In genomic region chr6:90736074-90736672, GRCm38 (mm10) we compare ENCODE assay signal across 8 mouse cellular contexts.
DNase-seq lines count a peak whose midpoint lies in the region; ATAC-seq and TF ChIP-seq lines count a peak whose summit lies in the region.

No protein-coding gene starts in this region.

- peak; percentile 69 for ATAC-seq in kidney, embryonic 14.5 days (ENCODE audit: low FRiP score, low TSS enrichment)
- ATAC-seq in stomach, postnatal 0 days (ENCODE audit: low FRiP score, low TSS enrichment), result peak; percentile 28

- peak overlapping the region; percentile 69 for H3K4me3 ChIP-seq in kidney, embryonic 14.5 days (ENCODE audit: low read length)
- peak overlapping the region; percentile 81 for H3K4me3 ChIP-seq in stomach, postnatal 0 days (ENCODE audit: low read depth, low read length)

- H3K4me1 ChIP-seq in kidney, embryonic 14.5 days (ENCODE audit: control insufficient read depth, insufficient read depth, low read length), result 0 out of 2 replicates have a peak, but pooled peaks cover 7% of the 10 kb centered on the region
- H3K4me1 ChIP-seq in stomach, postnatal 0 days (replicated peaks; ENCODE audit: control insufficient read depth, insufficient read depth), result peaks cover 5% of the 10 kb centered on the region; the same call in 1 of the 2 replicates

- WGBS in kidney, embryonic 14.5 days, result under 1% methylated on average over 67 of the region's 69 CpGs
- under 1% methylated on average over 23 of the region's 69 CpGs for WGBS in stomach, postnatal 0 days

- no peaks in the 10 kb centered on the region for H3K9me3 ChIP-seq in kidney, embryonic 14.5 days (ENCODE audit: control insufficient read depth, low read length)
- no peaks in the 10 kb centered on the region for H3K9me3 ChIP-seq in stomach, postnatal 0 days (ENCODE audit: control insufficient read depth, low read length)

- no peak for TF ChIP-seq CTCF in stomach, postnatal 0 days (IDR thresholded peaks at IDR 0.05; ENCODE audit: low read depth)

- peak overlapping the region; percentile 31; the same call in 1 of the 2 replicates for H3K27ac ChIP-seq in kidney, embryonic 14.5 days (ENCODE audit: low read depth, low read length)
- 0 out of 2 replicates have a peak overlapping the region, but pooled peaks have one; percentile 8 for H3K27ac ChIP-seq in stomach, postnatal 0 days (replicated peaks)

- no peak for TF ChIP-seq EP300 in stomach, postnatal 0 days (optimal IDR thresholded peaks at IDR 0.05)

- H3K27me3 ChIP-seq in kidney, embryonic 14.5 days (ENCODE audit: control insufficient read depth, insufficient read depth, low read length), result no peaks in the 10 kb centered on the region
- no peaks in the 10 kb centered on the region for H3K27me3 ChIP-seq in stomach, postnatal 0 days (ENCODE audit: control insufficient read depth, insufficient read depth, low read length)

- H3K9ac ChIP-seq in kidney, embryonic 14.5 days (ENCODE audit: low read depth, low read length), result peak overlapping the region; percentile 74
- H3K9ac ChIP-seq in stomach, postnatal 0 days (ENCODE audit: low read length), result peak overlapping the region; percentile 78

- DNase-seq in right cerebral cortex, postnatal 25 days, result peak; percentile 47
- no peak for DNase-seq in right cerebral cortex, adult 18-20 months
- DNase-seq in cerebellum, adult 9-10 months, result peak; percentile 75
- peak; percentile 48 to 52 for DNase-seq in gastrocnemius, postnatal 4 days (ENCODE audit: low spot score in 2 of 2)
- peak; percentile 69 for DNase-seq in mesoderm, embryonic 11.5 days (ENCODE audit: low read depth, low spot score)
- peak; percentile 58 for DNase-seq in stomach, postnatal 0 days (ENCODE audit: low spot score)
- DNase-seq in T-cell, adult 2 months (ENCODE audit: low spot score), result no peak

- peak overlapping the region; percentile 94 for H3K4me2 ChIP-seq in kidney, embryonic 14.5 days (replicated peaks; ENCODE audit: low read depth, low read length)
- H3K4me2 ChIP-seq in stomach, postnatal 0 days (replicated peaks; ENCODE audit: low read depth), result peak overlapping the region; percentile 97

- no peaks in the 10 kb centered on the region for H3K36me3 ChIP-seq in kidney, embryonic 14.5 days (ENCODE audit: control insufficient read depth, insufficient read depth, low read length)
- no peaks in the 10 kb centered on the region for H3K36me3 ChIP-seq in stomach, postnatal 0 days (ENCODE audit: control insufficient read depth, insufficient read depth, low read length)

Comparison
In these comparisons a context has a peak if more than half of its experiments do, and no peak if none do; other contexts are left out.
1. DNase-seq: peak in right cerebral cortex, postnatal 25 days (single experiment), cerebellum, adult 9-10 months (single experiment), gastrocnemius, postnatal 4 days (2 of 2), mesoderm, embryonic 11.5 days (single experiment) and stomach, postnatal 0 days (single experiment); none in right cerebral cortex, adult 18-20 months (single experiment) and T-cell, adult 2 months (single experiment).